Mouse (Mus musculus): Measurements from ENCODE around the gene Rint1. TPM values are rescaled to one million over a fixed set of nuclear protein-coding genes. Genes with fewer than 3 reads are reported as not detected.
A peak's percentile ranks its signal among the peaks of the same experiment; 100 is the strongest.

Gene Rint1
- total and polyA plus RNA-seq, 3 experiments = 42.5 to 419 (median 48.8) TPM

DNA sequence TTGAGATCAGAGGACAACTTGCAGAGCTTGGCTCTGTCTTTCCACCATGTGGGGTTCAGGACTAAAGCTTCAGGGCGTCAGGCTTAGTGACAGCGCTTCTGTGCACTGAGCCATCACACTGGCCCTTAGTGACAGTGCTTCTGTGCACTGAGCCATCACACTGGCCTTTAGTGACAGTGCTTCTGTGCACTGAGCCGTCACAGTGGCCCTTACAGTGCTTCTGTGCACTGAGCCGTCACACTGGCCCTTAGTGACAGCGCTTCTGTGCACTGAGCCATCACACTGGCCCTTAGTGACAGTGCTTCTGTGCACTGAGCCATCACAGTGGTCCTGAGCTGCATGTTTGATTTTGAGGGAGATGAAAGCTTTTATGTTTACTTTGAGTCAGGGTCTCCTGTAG, 27.3 kb downstream of the Rint1 start (continued):
- TF ChIP-seq BHLHE40 (IDR thresholded peaks at IDR 0.05; ENCODE audit: borderline replicate concordance, low read depth, low read length) = no peak

DNA sequence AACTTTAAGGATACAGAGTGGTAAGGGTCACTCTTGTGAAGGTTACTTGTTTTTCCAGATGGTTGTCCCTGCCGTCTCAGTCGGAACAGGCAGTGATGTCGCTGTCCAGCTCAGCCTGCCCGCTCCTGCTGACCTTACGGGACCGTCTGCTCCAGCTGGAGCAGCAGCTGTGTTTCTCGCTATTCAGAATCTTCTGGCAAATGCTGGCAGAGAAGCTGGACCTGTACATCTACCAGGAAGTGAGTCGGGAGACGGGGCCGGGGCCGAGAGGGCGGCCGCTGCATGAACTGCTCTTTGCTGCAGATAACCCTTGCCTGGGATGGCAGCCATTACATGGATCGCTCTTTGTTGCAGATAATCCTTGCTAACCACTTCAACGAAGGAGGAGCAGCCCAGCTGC, 29.2 kb downstream of the Rint1 start:
- Histone ChIP-seq H3K4me3 (ENCODE audit: control insufficient read depth in 1 of 2, insufficient read depth in 1 of 2, low read depth in 2 of 2, low read length in 2 of 2) (no peak overlapping the region), H3K4me1 (ENCODE audit: control insufficient read depth in 1 of 2, insufficient read depth in 2 of 2, low read length in 2 of 2) (no peaks in the 10 kb centered on the region), H3K36me3 (ENCODE audit: control insufficient read depth in 1 of 2, insufficient read depth in 2 of 2, low read length in 2 of 2) (peaks cover 0 to 24% of the 10 kb centered on the region in 2 experiments; a peak in 2 of 4 replicates), H3K27me3 (ENCODE audit: control insufficient read depth in 1 of 2, insufficient read depth in 2 of 2, low read length in 2 of 2) (no peaks in the 10 kb centered on the region), H3K9me3 (replicated peaks; ENCODE audit: insufficient read depth, low read length) (no peaks in the 10 kb centered on the region), H3K9ac (ENCODE audit: control insufficient read depth, low read depth, low read length, poor library complexity, severe bottlenecking) (no peak overlapping the region), H3K79me2 (ENCODE audit: control insufficient read depth, insufficient read depth, low read length, poor library complexity) (no peaks in the 10 kb centered on the region), H3K27ac (ENCODE audit: control insufficient read depth, low read depth, low read length) (no peak overlapping the region)
- no peak for DNase-seq (ENCODE audit: low read depth, low spot score)
- TF ChIP-seq MAFK (IDR thresholded peaks at IDR 0.05; ENCODE audit: borderline replicate concordance, low read depth, low read length) (no peak), E2F4 (IDR thresholded peaks at IDR 0.05; ENCODE audit: borderline replicate concordance, low read depth, low read length) (no peak), POLR2AphosphoS5 (IDR thresholded peaks at IDR 0.05; ENCODE audit: borderline replicate concordance, low read depth, low read length) (no peak), MYB (IDR thresholded peaks at IDR 0.05; ENCODE audit: low read depth, low read length) (no peak), ZMIZ1 (IDR thresholded peaks at IDR 0.05; ENCODE audit: low read depth, low read length) (no peak)

DNA sequence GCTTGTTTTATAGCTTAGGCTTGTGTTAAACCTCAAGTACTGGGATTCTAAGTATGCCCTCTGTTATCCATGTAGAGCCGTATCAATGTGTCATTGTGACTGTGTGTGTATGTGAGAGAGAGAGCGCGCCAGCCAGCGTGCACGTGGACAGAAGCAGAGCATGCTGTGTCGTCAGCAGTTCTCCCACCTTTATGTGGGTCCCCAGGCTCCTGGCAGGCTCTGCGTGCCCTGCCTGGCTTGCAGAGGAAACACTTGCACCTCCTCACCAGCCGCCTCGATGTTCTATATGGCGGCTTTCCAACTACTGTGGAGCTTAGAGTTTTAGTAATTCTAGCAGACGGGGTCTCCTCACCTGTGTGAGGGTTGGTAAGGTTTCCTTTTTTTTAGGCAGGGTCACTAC, 34.8 kb downstream of the Rint1 start:
- Histone ChIP-seq H3K27ac (ENCODE audit: control insufficient read depth, low read depth, low read length) (no peak overlapping the region), H3K9me3 (replicated peaks; ENCODE audit: insufficient read depth, low read length) (no peaks in the 10 kb centered on the region), H3K36me3 (ENCODE audit: control insufficient read depth in 1 of 2, insufficient read depth in 2 of 2, low read length in 2 of 2) (peaks cover 0 to 13% of the 10 kb centered on the region in 2 experiments; a peak in 2 of 4 replicates), H3K4me3 (ENCODE audit: control insufficient read depth in 1 of 2, insufficient read depth in 1 of 2, low read depth in 2 of 2, low read length in 2 of 2) (no peak overlapping the region), H3K4me1 (ENCODE audit: control insufficient read depth in 1 of 2, insufficient read depth in 2 of 2, low read length in 2 of 2) (no peaks in the 10 kb centered on the region), H3K9ac (ENCODE audit: control insufficient read depth, low read depth, low read length, poor library complexity, severe bottlenecking) (no peak overlapping the region), H3K27me3 (ENCODE audit: control insufficient read depth in 1 of 2, insufficient read depth in 2 of 2, low read length in 2 of 2) (no peaks in the 10 kb centered on the region), H3K79me2 (ENCODE audit: control insufficient read depth, insufficient read depth, low read length, poor library complexity) (no peaks in the 10 kb centered on the region)
- 0 out of 2 replicates have a peak, but pooled peaks have one; percentile 12 for TF ChIP-seq POLR2AphosphoS2 (IDR thresholded peaks at IDR 0.05; ENCODE audit: low read length)
- no peak for TF ChIP-seq UBTF (IDR thresholded peaks at IDR 0.05; ENCODE audit: borderline replicate concordance, insufficient read depth, low read depth, low read length)
- no peak for DNase-seq (ENCODE audit: low read depth, low spot score)

DNA sequence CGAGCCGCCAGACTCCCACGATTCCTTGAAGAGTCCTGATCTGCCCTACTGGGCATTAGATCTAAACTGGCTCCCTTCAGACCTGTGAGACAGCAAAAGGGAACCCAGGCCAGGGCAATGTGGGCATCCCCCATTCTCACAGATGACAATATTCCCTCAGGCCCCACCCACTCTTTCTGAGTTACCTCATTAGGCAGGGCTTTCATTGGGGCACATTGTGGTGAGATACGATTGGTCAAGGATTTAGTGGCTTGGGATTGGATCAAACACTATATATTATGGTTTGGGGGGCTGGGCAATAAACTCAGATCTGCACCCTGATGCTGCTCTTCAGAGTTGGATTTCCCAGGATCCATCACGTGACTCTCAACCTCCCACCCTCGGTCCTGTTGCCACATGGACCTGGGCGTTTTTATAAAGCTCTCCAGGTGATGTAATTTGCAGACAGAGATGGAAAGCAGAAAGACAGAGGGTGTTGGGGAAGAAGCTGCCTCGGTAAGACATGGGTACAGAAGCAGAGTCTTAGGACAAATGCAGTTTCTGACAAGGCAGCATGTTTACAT, 36.7 kb downstream of the Rint1 start:
- no peaks in the 10 kb centered on the region for H3K4me1 ChIP-seq (ENCODE audit: control insufficient read depth in 1 of 2, insufficient read depth in 2 of 2, low read length in 2 of 2)
- H3K9ac ChIP-seq (ENCODE audit: control insufficient read depth, low read depth, low read length, poor library complexity, severe bottlenecking) = no peak overlapping the region
- H3K27ac ChIP-seq (ENCODE audit: control insufficient read depth, low read depth, low read length) = no peak overlapping the region
- no peaks in the 10 kb centered on the region for H3K79me2 ChIP-seq (ENCODE audit: control insufficient read depth, insufficient read depth, low read length, poor library complexity)
- H3K27me3 ChIP-seq (ENCODE audit: control insufficient read depth in 1 of 2, insufficient read depth in 2 of 2, low read length in 2 of 2) = no peaks in the 10 kb centered on the region
- no peaks in the 10 kb centered on the region for H3K9me3 ChIP-seq (replicated peaks; ENCODE audit: insufficient read depth, low read length)
- peak; percentile 75 for DNase-seq (ENCODE audit: low read depth, low spot score)
- no peak overlapping the region for H3K4me3 ChIP-seq (ENCODE audit: control insufficient read depth in 1 of 2, insufficient read depth in 1 of 2, low read depth in 2 of 2, low read length in 2 of 2)
- peaks cover 0 to 9% of the 10 kb centered on the region in 2 experiments; a peak in 2 of 4 replicates for H3K36me3 ChIP-seq (ENCODE audit: control insufficient read depth in 1 of 2, insufficient read depth in 2 of 2, low read length in 2 of 2)
- TF ChIP-seq MAFK (IDR thresholded peaks at IDR 0.05; ENCODE audit: borderline replicate concordance, low read depth, low read length) (no peak), CHD2 (IDR thresholded peaks at IDR 0.05; ENCODE audit: low read length) (no peak), MXI1 (IDR thresholded peaks at IDR 0.05; ENCODE audit: low read depth, low read length) (no peak), NELFE (IDR thresholded peaks at IDR 0.05; ENCODE audit: low read depth, low read length) (no peak), CTCF (IDR thresholded peaks at IDR 0.05 in 2 of 3, conservative IDR thresholded peaks at IDR 0.05 in 1 of 3; ENCODE audit: control insufficient read depth in 1 of 3, insufficient read depth in 1 of 3, low read depth in 2 of 3, low read length in 3 of 3, poor library complexity in 1 of 3, severe bottlenecking in 1 of 3) (no peak), TBP (IDR thresholded peaks at IDR 0.05; ENCODE audit: low read depth, low read length) (no peak), USF1 (IDR thresholded peaks at IDR 0.05; ENCODE audit: low read depth, low read length) (peak; percentile 84), GABPA (IDR thresholded peaks at IDR 0.05; ENCODE audit: low read depth, low read length) (no peak), MYC (IDR thresholded peaks at IDR 0.05; ENCODE audit: low read depth, low read length) (no peak), BHLHE40 (IDR thresholded peaks at IDR 0.05; ENCODE audit: borderline replicate concordance, low read depth, low read length) (0 out of 2 replicates have a peak, but pooled peaks have one; percentile 31), USF2 (IDR thresholded peaks at IDR 0.05; ENCODE audit: borderline replicate concordance in 1 of 2, insufficient read depth in 1 of 2, low read depth in 1 of 2, low read length in 2 of 2) (peak in 1 of 2 experiments; percentile 44; a peak in 1 of 4 replicates), NRF1 (IDR thresholded peaks at IDR 0.05; ENCODE audit: insufficient read depth, low read depth, low read length, poor library complexity, severe bottlenecking) (no peak), POLR2AphosphoS5 (IDR thresholded peaks at IDR 0.05; ENCODE audit: borderline replicate concordance, low read depth, low read length) (no peak), TCF12 (IDR thresholded peaks at IDR 0.05; ENCODE audit: low read depth, low read length) (no peak), POLR2A (IDR thresholded peaks at IDR 0.05; ENCODE audit: control insufficient read depth in 1 of 2, insufficient read depth in 1 of 2, low read depth in 1 of 2, low read length in 2 of 2, poor library complexity in 1 of 2) (no peak), ZMIZ1 (IDR thresholded peaks at IDR 0.05; ENCODE audit: low read depth, low read length) (no peak), ELF1 (IDR thresholded peaks at IDR 0.05; ENCODE audit: low read depth, low read length) (no peak), HCFC1 (IDR thresholded peaks at IDR 0.05; ENCODE audit: low read depth, low read length) (no peak)
